Mouse (Mus musculus): ENCODE data around the gene Coq9.
"Not testable (repeated sequence)": the region's sequence is repeated elsewhere in the genome, so short reads cannot be mapped to it uniquely, and the experiment has no call there.

DNA sequence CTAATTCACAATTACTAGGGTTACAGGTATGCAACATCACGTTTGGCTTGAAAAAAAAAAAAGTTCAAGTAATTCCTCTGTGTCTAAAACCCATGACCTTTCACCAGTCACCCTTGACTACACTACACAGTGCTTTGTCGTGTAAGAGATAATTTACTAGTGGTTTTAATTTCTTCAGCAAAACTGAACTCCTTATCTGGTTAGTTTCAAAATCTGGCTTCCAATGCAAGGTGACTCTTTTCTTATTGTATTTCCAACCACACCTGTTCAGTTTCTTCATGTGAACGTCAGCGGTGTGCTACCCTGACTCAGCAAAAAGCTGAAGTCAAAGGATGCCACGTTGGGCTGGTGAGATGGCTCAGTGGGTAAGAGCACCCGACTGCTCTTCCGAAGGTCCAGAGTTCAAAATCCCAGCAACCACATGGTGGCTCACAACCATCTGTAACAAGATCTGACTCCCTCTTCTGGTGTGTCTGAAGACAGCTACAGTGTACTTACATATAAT lies 4.2 kb upstream of the Coq9 start:
- TF ChIP-seq CTCF (IDR thresholded peaks at IDR 0.05; ENCODE audit: extremely low read depth, insufficient read length, insufficient replicate concordance, low read depth, low read length); POLR2A (IDR thresholded peaks at IDR 0.05; ENCODE audit: low read depth, low read length): not testable (repeated sequence)

Measured in small intestine, adult 2 months (tissue).